Mouse (Mus musculus) neural tube, embryonic 12.5 days (tissue): ENCODE measurements around the gene Gm45808. TPM values are rescaled to one million over a fixed set of nuclear protein-coding genes. Genes with fewer than 3 reads are reported as not detected.
"Not testable (repeated sequence)": the region's sequence is repeated elsewhere in the genome, so short reads cannot be mapped to it uniquely, and the experiment has no call there.

ENCODE experiments used
- ATAC-seq: fragments of 200-750 bp; cut with Nextera tagmentation; 2 replicates; pipeline ENCODE4 v1.8.0; 2017; ENCODE audit warnings: low read depth, mild to moderate bottlenecking, moderate TSS enrichment, moderate library complexity; ENCODE audit not compliant: low FRiP score
- H3K27ac ChIP-seq: fragments of 300-500 bp; sonication (generic); 2 replicates; pipeline ENCODE4 v1.5.1; 2016
- H3K27me3 ChIP-seq: fragments of 300-500 bp; sonication (generic); replicated peaks from 2 replicates; pipeline ENCODE4 v1.6.1; 2016; ENCODE audit warnings: mild to moderate bottlenecking
- H3K36me3 ChIP-seq: fragments of 300-500 bp; sonication (generic); 2 replicates; pipeline ENCODE4 v1.6.1; 2016; ENCODE audit warnings: mild to moderate bottlenecking
- H3K4me1 ChIP-seq: fragments of 300-500 bp; sonication (generic); 2 replicates; pipeline ENCODE4 v1.6.1; 2016
- H3K4me2 ChIP-seq: fragments of 300-500 bp; sonication (generic); replicated peaks from 2 replicates; pipeline ENCODE4 v1.6.1; 2016; ENCODE audit warnings: mild to moderate bottlenecking
- H3K4me3 ChIP-seq: fragments of 300-500 bp; sonication (generic); 2 replicates; pipeline ENCODE4 v1.5.1; 2016
- H3K9ac ChIP-seq: fragments of 300-500 bp; sonication (generic); 2 replicates; pipeline ENCODE4 v1.6.1; 2016; ENCODE audit warnings: mild to moderate bottlenecking
- H3K9me3 ChIP-seq: fragments of 300-500 bp; sonication (generic); 2 replicates; pipeline ENCODE4 v1.6.1; 2016; ENCODE audit warnings: mild to moderate bottlenecking
- WGBS: fragments of 180-500 bp; shearing (Covaris S2); methylation state at CpG from one replicate; pipeline ENCODE4 v1.1.7; 2016; 5-methylcytosine and 5-hydroxymethylcytosine counted together
- polyA plus RNA-seq: library from polyadenylated mRNA; unstranded; fragments of >200 nt; fragmentation: Nextera tagmentation; extraction: Ambion mirVana; gene quantifications from 2 replicates; pipeline ENCODE4 v1.2.1, GENCODE M21; 2016

Gm45808 gene
- polyA plus RNA-seq, 1 experiment from 2014 or later: not detected

DNA sequence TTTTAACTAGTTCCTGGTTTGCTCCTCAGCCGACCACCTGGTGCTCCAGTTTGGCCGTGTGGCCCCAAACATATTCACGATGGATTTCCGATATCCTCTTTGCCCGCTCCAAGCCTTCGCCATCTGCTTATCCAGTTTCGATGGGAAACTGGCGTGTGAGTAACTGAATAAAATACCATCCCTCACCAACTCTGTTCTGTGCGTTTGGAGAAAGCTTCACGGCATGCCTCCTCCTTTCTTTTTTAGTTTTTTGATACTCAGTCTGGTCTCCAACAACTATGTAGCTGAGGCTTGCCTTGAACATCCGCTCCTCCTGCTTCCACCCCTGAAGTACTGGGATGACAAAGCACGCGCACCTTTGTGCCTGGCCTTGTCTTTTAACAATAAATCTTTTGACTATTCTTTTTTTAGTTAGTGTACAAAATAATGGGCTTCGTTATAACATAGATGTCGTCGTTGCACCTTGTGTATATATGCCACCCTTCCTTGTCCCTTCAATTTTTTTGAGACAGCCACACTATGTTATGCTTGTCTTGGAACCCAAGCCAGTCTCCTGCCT lies 35.7 kb upstream of the Gm45808 start:
- Histone ChIP-seq H3K4me3 (peak overlapping the region; percentile 44), H3K27me3 (no peaks in the 10 kb centered on the region), H3K9ac (0 out of 2 replicates have a peak overlapping the region, but pooled peaks have one; percentile 13), H3K4me2 (peak overlapping the region; percentile 58), H3K9me3 (no peaks in the 10 kb centered on the region), H3K36me3 (no peaks in the 10 kb centered on the region), H3K27ac (0 out of 2 replicates have a peak overlapping the region, but pooled peaks have one; percentile 60), H3K4me1 (peaks cover 25% of the 10 kb centered on the region)
- 55% methylated on average over 16 of the region's 16 CpGs for WGBS
- ATAC-seq: no peak

DNA sequence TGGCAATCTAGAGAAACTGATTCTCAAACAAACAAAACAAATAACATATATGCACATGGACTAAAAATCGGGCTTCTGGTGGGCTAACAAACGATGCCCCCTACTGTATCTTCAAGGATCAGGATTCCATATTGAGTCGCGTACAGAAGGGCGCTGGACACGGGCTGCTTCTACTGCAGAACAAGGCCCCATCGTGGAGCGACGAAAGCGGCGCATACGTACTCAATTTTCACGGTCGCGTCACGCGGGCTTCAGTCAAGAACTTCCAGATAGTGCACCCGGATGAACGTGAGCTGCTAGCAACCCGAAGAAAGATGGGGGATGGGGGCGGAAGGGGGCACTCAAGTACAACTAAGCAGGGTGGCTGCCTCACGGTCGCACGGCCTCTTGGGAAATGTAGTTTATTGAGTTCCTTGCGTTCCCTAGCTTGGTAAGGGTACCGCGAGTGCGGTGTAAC lies 35.1 kb upstream of the Gm45808 start:
- peak overlapping the region; percentile 58 for H3K4me2 ChIP-seq
- H3K9ac ChIP-seq: peak overlapping the region; percentile 56; the same call in 1 of the 2 replicates
- under 1% methylated on average over 28 of the region's 28 CpGs for WGBS
- H3K27ac ChIP-seq: peak overlapping the region; percentile 60; the same call in 1 of the 2 replicates
- H3K9me3 ChIP-seq: no peaks in the 10 kb centered on the region
- H3K27me3 ChIP-seq: no peaks in the 10 kb centered on the region
- ATAC-seq: peak; percentile 54; the same call in 1 of the 2 replicates
- H3K4me3 ChIP-seq: peak overlapping the region; percentile 44
- no peaks in the 10 kb centered on the region for H3K36me3 ChIP-seq
- peaks cover 25% of the 10 kb centered on the region for H3K4me1 ChIP-seq

DNA sequence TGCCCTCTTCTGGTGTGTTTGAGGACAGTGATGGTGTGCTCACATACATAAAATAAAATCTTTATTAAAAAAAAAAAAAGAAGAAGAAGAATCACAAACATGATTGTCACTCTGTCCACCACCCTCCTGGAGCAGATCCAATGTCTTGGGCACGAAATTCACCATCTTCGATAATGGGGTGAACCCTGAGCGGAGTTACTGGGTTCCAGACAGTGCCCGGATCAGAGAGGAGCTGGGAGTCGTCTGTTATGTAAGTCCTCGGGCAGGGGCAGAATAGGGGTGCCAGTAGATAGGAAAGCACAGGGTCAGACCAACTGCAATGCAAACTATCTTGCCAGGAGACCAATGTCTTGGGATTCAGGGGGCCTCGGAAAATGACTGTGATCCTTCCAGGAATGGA lies 34.0 kb upstream of the Gm45808 start:
- Histone ChIP-seq H3K27me3 (no peaks in the 10 kb centered on the region), H3K4me3 (no peak overlapping the region), H3K4me1 (peaks cover 24% of the 10 kb centered on the region), H3K36me3 (no peaks in the 10 kb centered on the region), H3K9me3 (no peaks in the 10 kb centered on the region), H3K9ac (no peak overlapping the region), H3K4me2 (no peak overlapping the region), H3K27ac (no peak overlapping the region)
- 93% methylated on average over 7 of the region's 7 CpGs for WGBS
- ATAC-seq: no peak

DNA sequence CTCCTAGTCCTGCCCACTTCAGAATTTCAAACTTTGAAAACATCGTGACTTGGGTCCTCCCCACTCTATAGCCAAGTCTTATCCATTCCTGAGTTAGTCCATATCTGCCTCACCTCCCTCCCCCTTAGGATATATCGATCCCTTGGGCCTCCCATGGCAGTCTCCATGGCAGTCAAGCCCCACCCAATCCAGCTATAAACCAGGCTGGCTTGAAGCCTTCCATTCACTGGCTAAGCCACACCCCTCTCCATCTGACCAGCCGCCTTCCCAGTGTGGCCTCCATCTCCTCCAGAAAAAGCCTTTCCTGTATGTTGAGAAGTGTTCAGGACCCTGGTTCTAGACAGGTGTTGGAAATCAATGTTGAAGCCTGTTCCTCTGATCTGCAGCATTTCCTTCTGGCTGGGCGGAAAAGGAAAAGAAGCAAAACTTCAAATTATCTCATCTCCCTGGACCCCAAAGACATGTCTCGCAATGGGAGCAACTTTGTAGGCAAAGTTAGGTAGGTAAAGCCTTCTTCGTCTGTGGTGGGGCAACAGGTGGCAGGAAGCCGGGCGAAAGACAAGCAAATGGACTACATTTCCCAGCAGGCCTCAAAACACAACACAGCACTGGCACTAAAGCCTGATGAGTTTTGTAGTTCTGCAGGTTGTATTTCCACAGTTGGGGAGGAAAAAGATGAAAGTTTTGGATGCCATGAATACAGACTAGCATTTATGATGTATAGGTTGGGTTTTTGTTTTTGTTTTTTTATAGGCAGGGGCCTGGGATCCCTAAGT lies 32.9 kb upstream of the Gm45808 start:
- Histone ChIP-seq H3K36me3 (no peaks in the 10 kb centered on the region), H3K4me1 (peaks cover 14% of the 10 kb centered on the region; the same call in 1 of the 2 replicates), H3K9me3 (no peaks in the 10 kb centered on the region), H3K9ac (no peak overlapping the region), H3K4me2 (no peak overlapping the region), H3K27me3 (no peaks in the 10 kb centered on the region), H3K27ac (no peak overlapping the region), H3K4me3 (no peak overlapping the region)
- 69% methylated on average over 8 of the region's 8 CpGs for WGBS
- ATAC-seq: no peak

DNA sequence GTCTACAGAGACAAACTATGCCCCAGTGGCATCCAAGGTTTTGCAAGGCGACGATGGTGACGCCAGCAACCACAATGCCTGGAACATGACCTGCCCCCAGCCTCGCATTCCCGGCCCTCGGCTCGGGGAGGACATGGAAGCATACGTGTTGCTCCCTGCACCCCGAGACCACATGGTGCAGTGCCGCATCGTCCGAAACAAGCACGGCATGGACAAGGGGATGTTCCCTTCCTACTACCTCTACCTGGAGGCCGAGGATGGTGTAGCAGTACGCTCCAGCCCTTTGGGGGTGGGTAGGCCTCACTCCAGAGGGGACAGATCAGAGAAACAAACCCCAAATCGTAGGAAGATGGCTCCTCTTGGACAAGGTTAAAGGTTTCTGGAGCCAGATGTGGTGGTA lies 32.0 kb upstream of the Gm45808 start:
- ATAC-seq: no peak
- H3K27me3 ChIP-seq: no peaks in the 10 kb centered on the region
- no peaks in the 10 kb centered on the region for H3K36me3 ChIP-seq
- H3K9me3 ChIP-seq: no peaks in the 10 kb centered on the region
- 94% methylated on average over 16 of the region's 16 CpGs for WGBS
- 0 out of 2 replicates have a peak, but pooled peaks cover 12% of the 10 kb centered on the region for H3K4me1 ChIP-seq
- no peak overlapping the region for H3K9ac ChIP-seq
- no peak overlapping the region for H3K4me3 ChIP-seq
- H3K4me2 ChIP-seq: no peak overlapping the region
- H3K27ac ChIP-seq: no peak overlapping the region

DNA sequence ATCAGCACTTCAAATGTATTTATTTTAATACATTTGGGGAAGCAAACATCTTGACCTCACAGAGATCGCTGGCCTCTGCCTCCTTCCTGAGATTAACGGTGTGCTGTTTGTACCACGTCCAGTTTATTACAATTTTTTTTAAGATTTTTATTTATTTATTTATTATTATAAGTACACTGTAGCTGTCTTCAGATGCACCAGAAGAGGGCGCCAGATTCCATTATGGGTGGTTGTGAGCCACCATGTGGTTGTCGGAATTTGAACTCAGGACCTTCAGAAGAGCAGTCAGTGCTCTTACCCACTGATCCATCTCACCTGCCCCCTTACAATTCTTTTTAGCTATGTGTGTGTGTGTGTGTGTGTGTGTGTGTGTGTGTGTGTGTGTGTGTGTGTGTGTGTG lies 30.2 kb upstream of the Gm45808 start:
- H3K27ac ChIP-seq, H3K9me3 ChIP-seq, H3K4me3 ChIP-seq, H3K4me1 ChIP-seq, H3K36me3 ChIP-seq, ATAC-seq, H3K4me2 ChIP-seq, H3K9ac ChIP-seq, H3K27me3 ChIP-seq: not testable (repeated sequence)
- 73% methylated on average over 5 of the region's 5 CpGs for WGBS

DNA sequence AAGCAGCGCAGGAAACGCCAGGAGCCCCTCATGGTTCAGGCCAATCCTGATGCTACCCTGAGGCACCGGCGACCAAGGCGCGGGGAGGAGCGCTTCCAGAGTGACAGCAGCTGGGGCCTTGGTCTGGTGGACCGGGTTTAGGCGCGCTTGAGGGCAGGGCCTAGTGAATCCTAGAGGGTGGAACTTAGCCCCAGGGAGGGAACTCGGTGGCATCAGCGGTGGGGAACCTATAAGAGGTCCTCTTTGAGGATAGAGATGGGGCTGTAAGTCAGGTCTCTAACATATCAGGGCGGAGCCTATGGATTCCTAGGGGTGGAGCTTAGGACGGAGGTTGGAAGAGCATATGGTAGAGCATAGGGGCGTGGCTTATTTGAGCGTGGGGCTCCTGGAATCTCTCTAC lies 28.8 kb upstream of the Gm45808 start:
- WGBS: 31% methylated on average over 16 of the region's 16 CpGs
- Histone ChIP-seq H3K27me3 (no peaks in the 10 kb centered on the region), H3K9ac (no peak overlapping the region), H3K9me3 (no peaks in the 10 kb centered on the region), H3K4me1 (0 out of 2 replicates have a peak, but pooled peaks cover 3% of the 10 kb centered on the region), H3K4me3 (no peak overlapping the region), H3K4me2 (0 out of 2 replicates have a peak overlapping the region, but pooled peaks have one; percentile 3), H3K36me3 (no peaks in the 10 kb centered on the region), H3K27ac (no peak overlapping the region)
- no peak for ATAC-seq

DNA sequence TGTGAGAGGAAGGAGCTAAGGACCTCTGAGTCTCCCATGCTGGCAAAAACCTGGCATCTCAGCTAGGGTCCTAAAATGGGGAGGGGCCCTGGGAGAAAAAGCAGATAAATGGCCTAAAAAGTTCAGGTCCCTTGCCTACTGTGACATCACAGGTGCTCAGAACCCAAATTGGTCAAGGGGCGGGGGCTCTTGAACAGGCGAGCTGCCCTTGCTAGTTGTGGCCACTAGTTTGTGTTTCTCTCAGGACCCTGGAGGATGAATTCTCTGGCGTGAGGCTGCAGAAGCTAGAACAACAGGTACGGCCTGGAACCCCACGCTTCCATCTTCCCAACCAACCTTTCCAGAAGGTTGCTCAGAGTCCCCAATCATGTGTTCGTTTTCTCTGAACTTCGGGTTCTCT lies 27.8 kb upstream of the Gm45808 start:
- Histone ChIP-seq H3K4me1 (peaks cover 5% of the 10 kb centered on the region), H3K9ac (no peak overlapping the region), H3K4me2 (no peak overlapping the region), H3K4me3 (no peak overlapping the region), H3K27ac (no peak overlapping the region), H3K27me3 (no peaks in the 10 kb centered on the region), H3K9me3 (no peaks in the 10 kb centered on the region), H3K36me3 (no peaks in the 10 kb centered on the region)
- no peak for ATAC-seq
- 86% methylated on average over 7 of the region's 7 CpGs for WGBS

DNA sequence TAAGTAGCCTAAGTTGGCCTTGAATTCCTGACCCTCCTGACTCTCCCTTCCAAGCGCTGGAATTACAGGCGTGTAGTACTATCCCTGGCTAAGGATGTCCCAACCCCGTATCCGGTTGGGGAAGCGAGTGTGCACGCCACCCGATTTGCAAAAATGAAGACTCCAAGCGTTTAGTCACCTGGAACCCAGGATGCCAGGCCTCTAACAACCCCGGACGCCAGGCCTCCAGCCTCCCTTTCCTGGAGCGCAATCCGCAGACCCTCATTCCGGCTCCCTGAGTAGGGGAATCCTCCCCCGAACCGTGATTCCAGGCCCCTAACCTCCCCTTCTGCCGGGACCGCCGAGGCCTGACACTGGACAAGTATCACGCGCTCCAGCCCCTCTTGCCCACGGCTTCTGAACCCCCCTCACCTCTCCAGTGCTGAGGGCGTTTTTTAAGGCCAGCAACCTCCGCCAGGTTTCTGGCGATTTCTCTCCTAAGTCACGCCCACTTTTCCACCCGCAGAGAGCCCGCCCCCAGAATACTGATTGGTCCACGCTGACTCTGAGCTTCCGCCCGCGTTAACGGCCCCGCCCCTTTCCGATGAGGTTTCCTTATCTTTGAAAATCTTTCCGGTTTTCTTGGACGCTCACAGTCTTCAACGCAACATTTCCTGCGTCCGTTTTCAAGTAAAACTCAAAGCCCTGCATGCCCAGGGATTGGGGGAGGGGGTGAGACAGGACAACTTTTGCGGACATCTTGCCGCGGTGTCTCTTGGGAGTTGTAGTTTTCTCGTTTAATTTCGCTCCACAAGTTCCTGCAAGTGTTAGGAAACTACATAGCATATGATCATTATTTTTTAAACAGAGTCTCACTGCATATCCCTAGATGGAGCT lies 23.5 kb upstream of the Gm45808 start, which contains the start of gene Nucb1:
Nucb1 (minus strand) TSS at position 495 of the 876 bp plus-strand sequence.
- peak; percentile 82 for ATAC-seq
- Histone ChIP-seq H3K4me1 (peaks cover 10% of the 10 kb centered on the region), H3K27me3 (no peaks in the 10 kb centered on the region), H3K9me3 (no peaks in the 10 kb centered on the region), H3K4me3 (peak within 1 kb of the TSS; percentile 75), H3K4me2 (peak within 1 kb of the TSS; percentile 77), H3K27ac (peak within 1 kb of the TSS; percentile 51), H3K9ac (peak within 1 kb of the TSS; percentile 77), H3K36me3 (peaks cover 18% of the 10 kb centered on the region)
- WGBS: under 1% methylated on average over 44 of the region's 44 CpGs

DNA sequence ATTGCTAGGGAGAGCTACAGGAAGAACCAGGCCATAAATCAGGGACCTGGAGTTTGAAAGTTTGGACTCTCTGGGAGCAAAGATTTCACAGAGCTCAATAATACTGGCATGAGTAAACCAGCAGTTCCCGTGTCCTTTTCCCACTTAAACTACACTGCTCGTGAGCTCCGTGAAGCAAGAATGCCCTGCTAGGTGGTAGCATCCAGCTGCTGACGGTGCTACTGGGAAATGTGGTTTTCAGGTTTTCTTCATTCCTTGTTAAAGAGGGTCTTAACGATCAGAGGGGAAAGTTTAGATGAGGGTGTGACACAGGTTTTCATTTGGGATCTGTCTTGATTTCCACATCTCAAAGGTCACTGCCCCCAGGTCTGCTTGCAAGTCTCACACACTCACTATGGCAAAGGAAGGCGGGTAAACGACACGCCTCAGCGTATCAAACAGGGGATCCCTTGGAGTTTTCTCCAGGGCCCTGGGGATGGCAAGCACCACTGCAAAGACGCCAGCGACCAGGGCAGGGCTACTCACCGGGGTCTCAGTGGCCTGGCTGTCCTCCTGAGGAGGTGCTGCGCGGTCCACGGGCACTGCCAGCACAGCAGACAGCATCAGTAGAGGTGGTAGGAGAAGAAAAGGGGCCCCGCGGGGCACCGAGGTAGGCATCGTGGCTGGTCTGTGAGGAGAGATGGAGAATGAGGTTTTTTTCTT lies 22.7 kb upstream of the Gm45808 start:
- WGBS: 39% methylated on average over 19 of the region's 19 CpGs
- Histone ChIP-seq H3K4me1 (peaks cover 10% of the 10 kb centered on the region), H3K4me3 (peak overlapping the region; percentile 75), H3K27me3 (no peaks in the 10 kb centered on the region), H3K9ac (peak overlapping the region; percentile 77), H3K4me2 (peak overlapping the region; percentile 77), H3K27ac (no peak overlapping the region), H3K36me3 (peaks cover 18% of the 10 kb centered on the region), H3K9me3 (no peaks in the 10 kb centered on the region)
- ATAC-seq: peak; percentile 38

DNA sequence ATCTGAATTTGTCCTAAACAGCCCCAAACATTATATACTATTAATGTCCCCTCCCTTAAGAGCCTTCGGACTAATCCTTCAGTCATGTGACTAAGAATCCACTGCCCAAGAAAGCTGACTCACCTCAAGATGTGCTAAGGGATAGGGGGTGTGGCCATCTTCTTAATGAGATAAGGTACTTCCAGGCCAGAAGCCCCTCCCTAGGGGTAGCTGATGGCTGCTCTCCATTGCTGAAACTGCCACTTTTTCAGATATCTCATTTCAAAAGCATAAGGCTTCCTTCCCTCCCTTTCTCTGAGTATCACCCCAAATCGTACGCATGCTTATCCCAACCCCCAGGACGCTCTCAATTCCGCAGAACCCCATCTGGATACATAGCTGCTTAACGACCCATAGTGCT lies 21.9 kb upstream of the Gm45808 start:
- no peak for ATAC-seq
- Histone ChIP-seq H3K9ac (no peak overlapping the region), H3K9me3 (no peaks in the 10 kb centered on the region), H3K27ac (no peak overlapping the region), H3K4me1 (peaks cover 10% of the 10 kb centered on the region), H3K4me3 (no peak overlapping the region), H3K27me3 (no peaks in the 10 kb centered on the region), H3K36me3 (peaks cover 18% of the 10 kb centered on the region), H3K4me2 (peak overlapping the region; percentile 77)
- whole genome bisulfite sequencing: 86% methylated on average over 6 of the region's 6 CpGs
